In genomic region chr19:6343996-6344395, GRCm38 (mm10) we compare ENCODE assay signal across 12 mouse cellular contexts.
"Had no signal": no experiment of that assay in that cellular context is flagged by ENCODE, and none has a peak within 500 bp of the region (broad histone marks: within the 10 kb centered on the region; RNA-seq: fewer than 3 reads in every experiment).

No protein-coding gene starts in this region.

- H3K27me3 ChIP-seq: limb, embryonic 15.5 days; midbrain, embryonic 13.5 days; neural tube, embryonic 15.5 days had no signal

- ATAC-seq: midbrain, embryonic 13.5 days had no signal

- H3K9me3 ChIP-seq: limb, embryonic 15.5 days; midbrain, embryonic 13.5 days; neural tube, embryonic 15.5 days had no signal

- H3K4me2 ChIP-seq: limb, embryonic 15.5 days; midbrain, embryonic 13.5 days; neural tube, embryonic 15.5 days had no signal

- DNase-seq: kidney, postnatal 36 days; layer of hippocampus, adult 9-11 months; layer of hippocampus, postnatal 36 days; lung, adult 18-20 months; lung, postnatal 36 days; right cerebral cortex, adult 18-20 months; right cerebral cortex, postnatal 25 days had no signal

- H3K9ac ChIP-seq: limb, embryonic 15.5 days; liver, embryonic 14.5 days; midbrain, embryonic 13.5 days; neural tube, embryonic 15.5 days had no signal

- H3K27ac ChIP-seq: kidney, postnatal 0 days; limb, embryonic 15.5 days; liver, embryonic 14.5 days; midbrain, embryonic 13.5 days; neural tube, embryonic 15.5 days had no signal

- H3K4me3 ChIP-seq: limb, embryonic 15.5 days; midbrain, embryonic 13.5 days; neural tube, embryonic 15.5 days had no signal
